Mouse (Mus musculus): ENCODE data around the gene Rabgap1l.

Rabgap1l gene

GRCm38 (mm10) chr1:160792686-160793355 is at the start of gene Rabgap1l:
TSS of gene Rabgap1l (minus strand) at chr1:160793211.
- in situ Hi-C loops (cut with MboI; ENCODE audit: low sequenced_read_pairs), result no loop called here

DNA sequence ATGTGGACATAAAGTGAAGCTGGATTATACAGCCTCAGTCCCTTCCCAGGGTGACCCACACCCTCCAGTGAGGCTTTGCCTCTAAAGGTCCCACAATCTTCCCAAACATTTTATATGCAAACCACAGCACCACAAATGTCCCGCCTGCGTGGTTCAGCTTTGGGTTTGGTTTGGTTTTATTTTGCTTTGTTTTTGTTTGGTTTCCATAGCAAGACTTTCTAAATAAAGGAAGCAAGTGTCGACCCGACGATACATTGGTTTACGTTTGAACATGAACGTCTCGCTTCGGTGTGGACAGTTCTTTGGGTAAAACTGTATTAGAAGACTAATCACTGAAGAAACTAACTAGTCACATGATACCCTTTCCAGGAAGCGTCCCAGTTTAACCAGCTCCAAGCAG is 49.6 kb upstream of the Rabgap1l start:
- in situ Hi-C loops (cut with MboI; ENCODE audit: low sequenced_read_pairs), result no loop called here

GRCm38 (mm10) chr1:160840618-160841017 is 47.6 kb upstream of the Rabgap1l start:
- in situ Hi-C loops (cut with MboI; ENCODE audit: low sequenced_read_pairs), result no loop called here

- in situ Hi-C loops (cut with MboI; ENCODE audit: low sequenced_read_pairs), result no loop called here
Observed at GRCm38 (mm10) chr1:160839095-160839494, 46.1 kb upstream of the Rabgap1l start.

DNA sequence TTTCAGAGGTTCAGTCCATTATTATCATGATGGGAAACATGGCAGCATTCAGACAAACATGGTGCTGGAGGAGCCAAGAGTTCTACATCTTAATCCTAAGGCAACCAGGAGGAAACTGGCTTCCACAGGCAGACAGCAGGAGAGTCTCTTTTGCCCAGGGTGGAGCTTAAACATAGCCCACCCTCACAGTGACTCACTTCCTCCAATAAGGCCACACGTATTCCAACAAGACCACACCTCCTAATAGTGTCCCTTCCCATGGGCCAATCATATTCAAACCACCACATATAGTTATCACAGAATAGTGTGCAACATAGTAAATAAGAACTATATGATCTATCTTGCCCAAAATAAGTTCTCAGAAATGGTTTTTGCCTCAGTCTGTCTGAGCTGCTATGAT is 41.4 kb upstream of the Rabgap1l start:
- in situ Hi-C loops (cut with MboI; ENCODE audit: low sequenced_read_pairs), result no loop called here

DNA sequence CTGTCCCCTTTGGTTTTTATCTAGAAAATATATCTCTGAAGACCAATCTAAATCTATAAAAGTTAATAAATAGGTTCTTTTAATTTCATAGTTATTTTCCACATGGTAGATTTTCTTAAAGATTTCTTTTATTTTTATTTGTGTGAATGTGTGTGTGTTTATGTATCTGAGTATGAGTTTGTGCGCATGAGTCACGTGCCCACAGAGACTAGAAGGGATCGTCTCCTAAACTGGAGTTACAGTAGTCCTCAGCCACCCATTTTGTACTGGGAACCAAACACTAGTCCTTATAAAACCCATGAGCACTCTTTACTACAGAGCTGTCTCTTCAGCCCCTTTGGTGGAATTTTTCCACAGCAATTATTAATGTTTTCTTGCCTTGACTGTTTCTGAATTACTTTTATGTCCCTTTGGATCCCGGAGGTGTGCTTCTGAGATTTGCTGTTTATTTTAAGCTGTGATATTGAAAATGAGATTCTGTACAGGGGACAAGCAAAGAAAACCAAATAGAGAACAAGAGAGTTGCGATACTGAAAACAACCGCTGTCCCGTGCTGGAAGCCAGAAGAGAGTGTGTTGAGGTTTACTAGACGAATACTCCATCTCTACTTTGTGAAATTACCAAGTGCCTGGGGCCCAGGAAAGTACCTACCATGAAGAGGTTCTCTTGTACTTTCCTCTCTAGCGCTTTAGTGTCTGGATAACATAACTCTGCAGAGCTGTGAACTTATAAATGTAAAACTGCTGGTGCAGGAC is 39.4 kb upstream of the Rabgap1l start:
- in situ Hi-C loops (cut with MboI; ENCODE audit: low sequenced_read_pairs), result no loop called here

GRCm38 (mm10) chr1:160830608-160831498 is 37.8 kb upstream of the Rabgap1l start:
- in situ Hi-C loops (cut with MboI; ENCODE audit: low sequenced_read_pairs), result no loop called here

- in situ Hi-C loops (cut with MboI; ENCODE audit: low sequenced_read_pairs), result no loop called here
Observed at GRCm38 (mm10) chr1:160825441-160825856, 32.4 kb upstream of the Rabgap1l start.

DNA sequence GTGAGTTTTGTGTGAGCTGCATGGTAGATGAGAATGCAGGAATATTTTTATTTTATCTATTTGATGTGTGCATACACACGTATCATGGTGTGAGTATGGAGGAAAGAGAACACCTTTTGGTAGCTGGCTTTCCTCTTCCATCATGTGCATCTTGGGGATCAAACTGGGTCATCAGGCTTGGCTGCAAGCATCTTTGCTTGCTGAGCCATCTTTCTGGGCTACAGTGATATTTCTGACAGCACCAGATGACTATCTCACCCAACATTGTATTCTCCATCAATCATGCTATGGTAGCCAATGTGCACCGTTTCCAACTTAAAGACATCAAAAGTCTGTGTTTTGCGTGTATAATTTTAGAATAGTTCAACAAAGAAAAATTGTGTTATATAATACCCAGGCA is 30.6 kb upstream of the Rabgap1l start:
- in situ Hi-C loops (cut with MboI; ENCODE audit: low sequenced_read_pairs), result no loop called here

DNA sequence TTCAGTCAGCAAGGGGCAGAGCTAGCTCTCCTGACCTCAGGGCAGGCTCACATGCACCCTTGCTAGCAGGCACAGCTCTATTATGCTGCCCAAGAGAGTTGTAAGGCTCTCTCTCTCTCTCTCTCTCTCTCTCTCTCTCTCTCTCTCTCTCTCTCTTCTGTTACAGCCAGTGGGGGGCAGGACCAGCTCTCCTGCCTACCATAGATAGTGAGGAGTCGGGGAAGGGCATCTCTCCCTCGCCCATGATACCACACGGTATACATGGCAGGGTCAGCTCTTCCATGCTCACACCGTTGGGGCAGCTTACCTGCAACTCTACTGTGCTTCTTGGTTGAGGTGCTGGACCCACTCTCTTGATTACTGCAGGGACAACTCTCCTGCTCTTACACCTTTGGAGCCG is 21.2 kb upstream of the Rabgap1l start:
- in situ Hi-C loops (cut with MboI; ENCODE audit: low sequenced_read_pairs), result no loop called here

- in situ Hi-C loops (cut with MboI; ENCODE audit: low sequenced_read_pairs), result no loop called here
Observed at GRCm38 (mm10) chr1:160812428-160812827, 19.4 kb upstream of the Rabgap1l start.

- in situ Hi-C loops (cut with MboI; ENCODE audit: low sequenced_read_pairs), result no loop called here
Observed at GRCm38 (mm10) chr1:160811930-160812329, 18.9 kb upstream of the Rabgap1l start.

DNA sequence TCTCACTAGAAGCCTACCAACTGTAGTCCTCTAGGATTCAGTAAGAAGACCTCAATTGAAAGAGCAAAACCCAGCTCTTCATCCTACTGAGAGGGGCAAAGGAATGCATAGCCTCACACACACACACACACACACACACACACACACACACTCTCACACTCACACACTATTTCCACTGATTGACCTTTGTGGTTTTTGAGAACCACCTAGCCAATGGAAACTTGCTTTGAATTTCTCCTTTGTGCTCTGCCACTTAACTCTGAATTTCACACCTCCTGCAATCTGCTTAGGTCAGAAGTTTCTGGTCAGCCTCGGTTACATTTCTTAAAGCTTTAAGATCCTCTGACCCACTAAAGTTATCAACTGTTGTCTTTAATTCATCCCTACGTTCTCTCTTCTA is 12.3 kb upstream of the Rabgap1l start:
- in situ Hi-C loops (cut with MboI; ENCODE audit: low sequenced_read_pairs), result no loop called here

DNA sequence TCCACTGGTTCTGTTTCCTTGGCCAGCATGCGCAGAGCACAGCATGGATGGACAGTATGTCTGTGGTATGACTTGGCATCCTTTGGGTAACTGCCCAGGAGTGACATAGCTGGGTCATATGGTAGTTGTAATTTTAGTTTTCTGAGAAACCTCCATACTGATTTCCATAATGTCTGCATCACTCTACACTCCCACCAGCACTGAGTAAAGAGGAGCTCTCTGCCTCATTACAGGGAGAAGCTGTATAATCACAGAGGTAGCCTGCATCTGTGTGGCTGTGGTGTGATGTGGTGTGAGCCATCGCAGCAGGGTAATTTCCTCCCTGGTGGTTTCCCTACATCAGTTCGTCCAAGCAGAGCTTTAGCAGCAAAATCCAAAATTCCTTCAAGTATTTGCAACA is 7.0 kb upstream of the Rabgap1l start:
- in situ Hi-C loops (cut with MboI; ENCODE audit: low sequenced_read_pairs), result no loop called here

- in situ Hi-C loops (cut with MboI; ENCODE audit: low sequenced_read_pairs), result no loop called here
Observed at GRCm38 (mm10) chr1:160795016-160795415, 2.0 kb upstream of the Rabgap1l start.

GRCm38 (mm10) chr1:160793791-160794757 is 1.1 kb upstream of the Rabgap1l start:
- in situ Hi-C loops (cut with MboI; ENCODE audit: low sequenced_read_pairs), result no loop called here

DNA sequence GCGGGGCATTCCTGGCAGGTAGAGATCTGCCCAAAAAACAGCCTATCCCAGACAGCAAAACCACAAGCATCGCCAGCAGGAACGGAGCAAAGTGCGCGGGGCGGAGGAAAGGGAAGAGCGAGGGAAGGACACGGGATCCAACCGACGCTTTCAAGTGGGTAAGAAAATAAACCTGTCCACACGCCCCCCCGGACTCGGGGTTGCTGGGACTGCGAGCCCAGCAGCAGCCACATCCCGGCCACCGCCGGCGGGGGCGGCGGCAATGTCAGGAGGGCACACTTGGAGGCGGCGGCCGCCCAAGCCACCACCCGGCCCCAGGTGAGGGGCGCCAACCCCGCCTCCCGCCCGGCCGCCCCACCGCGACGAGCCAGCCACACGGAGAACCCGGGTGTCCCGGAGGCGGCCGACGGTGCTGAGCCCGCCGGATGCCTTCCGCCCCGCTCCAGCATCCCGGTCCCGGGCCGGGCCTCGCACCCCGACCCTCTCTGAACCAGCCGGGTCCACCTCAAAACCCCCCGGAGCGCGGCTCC is 790 bp downstream of the Rabgap1l start:
- in situ Hi-C loops (cut with MboI; ENCODE audit: low sequenced_read_pairs), result no loop called here

- in situ Hi-C loops (cut with MboI; ENCODE audit: low sequenced_read_pairs), result no loop called here
Observed at GRCm38 (mm10) chr1:160791381-160792155, 1.4 kb downstream of the Rabgap1l start.

GRCm38 (mm10) chr1:160790630-160791029 is 2.4 kb downstream of the Rabgap1l start:
- in situ Hi-C loops (cut with MboI; ENCODE audit: low sequenced_read_pairs), result no loop called here
